Mouse (Mus musculus) MEL (cell line): Measurements from ENCODE around the gene Yif1a.

Source experiments
- CHD1 ChIP-seq: IDR thresholded peaks from 2 replicates; pipeline ENCODE4 v1.6.1; 2012; ENCODE audit warnings: low read depth, mild to moderate bottlenecking, inconsistent platforms, low read length, improper control_type of control experiment
- CTCF ChIP-seq, 3 experiments: IDR thresholded peaks in 2 of 3; conservative IDR thresholded peaks in 1 of 3; 2 replicates each; pipeline ENCODE4 v1.5.1; 2011 to 2012; ENCODE audit warnings: low read length in 3 of 3, low read depth in 2 of 3, mild to moderate bottlenecking in 2 of 3, improper control_type of control experiment in 1 of 3, inconsistent platforms in 1 of 3, mixed read lengths in 1 of 3, moderate library complexity in 1 of 3; ENCODE audit not compliant: control insufficient read depth in 1 of 3, insufficient read depth in 1 of 3, poor library complexity in 1 of 3, severe bottlenecking in 1 of 3
- MEF2A ChIP-seq: IDR thresholded peaks from 2 replicates; pipeline ENCODE4 v1.6.1; 2014; ENCODE audit warnings: low read depth, mild to moderate bottlenecking, inconsistent platforms, low read length, improper control_type of control experiment; ENCODE audit not compliant: poor library complexity, insufficient replicate concordance, severe bottlenecking; ENCODE audit errors: extremely low read depth
- POLR2AphosphoS5 ChIP-seq: IDR thresholded peaks from 2 replicates; pipeline ENCODE4 v1.6.1; 2012; ENCODE audit warnings: low read depth, borderline replicate concordance, mild to moderate bottlenecking, inconsistent platforms, low read length, moderate library complexity, mixed read lengths
- USF1 ChIP-seq: IDR thresholded peaks from 2 replicates; pipeline ENCODE4 v1.6.1; 2014; ENCODE audit warnings: low read depth, mild to moderate bottlenecking, inconsistent platforms, low read length, improper control_type of control experiment, moderate library complexity
- ZC3H11A ChIP-seq: IDR thresholded peaks from 2 replicates; pipeline ENCODE4 v1.6.1; 2012; ENCODE audit warnings: low read depth, mild to moderate bottlenecking, inconsistent platforms, low read length, improper control_type of control experiment
- ZMIZ1 ChIP-seq: IDR thresholded peaks from 2 replicates; pipeline ENCODE4 v1.6.1; 2012; ENCODE audit warnings: low read depth, mild to moderate bottlenecking, inconsistent platforms, low read length, improper control_type of control experiment, moderate library complexity

DNA sequence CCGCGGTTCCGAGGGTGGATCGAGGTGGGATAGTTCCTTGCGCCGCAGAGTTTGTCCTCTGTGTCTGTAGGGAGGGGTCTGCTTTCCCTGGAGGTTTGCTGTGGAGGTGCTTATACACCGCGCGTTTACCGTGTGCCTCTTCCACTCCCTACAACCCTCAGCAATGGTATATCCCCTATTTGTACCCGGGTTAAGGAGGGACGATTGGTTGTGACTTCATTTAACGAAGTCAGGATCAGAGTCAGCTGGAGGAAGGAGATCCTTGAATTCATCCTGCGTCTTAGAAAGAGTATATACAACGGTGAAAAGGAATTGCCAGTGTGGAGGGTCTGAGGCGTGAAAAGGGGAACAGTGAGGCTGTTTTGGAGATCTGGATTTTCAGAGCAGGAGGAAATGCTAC is 46.8 kb upstream of the Yif1a start:
- TF ChIP-seq CHD1: no peak
- TF ChIP-seq CTCF (IDR thresholded peaks at IDR 0.05 in 2 of 3, conservative IDR thresholded peaks at IDR 0.05 in 1 of 3; ENCODE audit: control insufficient read depth in 1 of 3, insufficient read depth in 1 of 3, low read depth in 2 of 3, low read length in 3 of 3, poor library complexity in 1 of 3, severe bottlenecking in 1 of 3): no peak
- no peak for TF ChIP-seq POLR2AphosphoS5
- TF ChIP-seq ZC3H11A: no peak
- no peak for TF ChIP-seq USF1
- TF ChIP-seq ZMIZ1: no peak
- TF ChIP-seq MEF2A: no peak
